ENCODE assay signal across 21 mouse cellular contexts in genomic region chr19:21792587-21793175, GRCm38 (mm10). TPM values are rescaled to one million over a fixed set of nuclear protein-coding genes. Genes with fewer than 3 reads are reported as not detected.
DNase-seq lines count a peak whose midpoint lies in the region; ATAC-seq and TF ChIP-seq lines count a peak whose summit lies in the region.
"Had no signal": no experiment of that assay in that cellular context is flagged by ENCODE, and none has a peak within 500 bp of the region (broad histone marks: within the 10 kb centered on the region; RNA-seq: fewer than 3 reads in every experiment).

No protein-coding gene starts in this region.

- intact Hi-C loops in gastrocnemius, postnatal 14 days (cut with DNase I; ENCODE audit: low total_unique reads) = no loop called here

- H3K27ac ChIP-seq in hindbrain, embryonic 10.5 days = peak overlapping the region; percentile 35; the same call in 1 of the 2 replicates
- H3K27ac ChIP-seq in hindbrain, postnatal 0 days = no peak overlapping the region
- H3K27ac ChIP-seq: embryonic facial prominence, embryonic 12.5 days; layer of hippocampus, adult 2 months; limb, embryonic 10.5 days had no signal

- no peak overlapping the region for H3K9ac ChIP-seq in hindbrain, postnatal 0 days (replicated peaks; ENCODE audit: low read length)
- H3K9ac ChIP-seq: embryonic facial prominence, embryonic 12.5 days; liver, postnatal 0 days had no signal

- peaks cover 46% of the 10 kb centered on the region for H3K4me1 ChIP-seq in hindbrain, embryonic 10.5 days (replicated peaks)
- 0 out of 2 replicates have a peak, but pooled peaks cover 10% of the 10 kb centered on the region for H3K4me1 ChIP-seq in hindbrain, postnatal 0 days (ENCODE audit: insufficient read depth, low read length)

- H3K36me3 ChIP-seq in hindbrain, embryonic 10.5 days = peaks cover 52% of the 10 kb centered on the region
- 0 out of 2 replicates have a peak, but pooled peaks cover 4% of the 10 kb centered on the region for H3K36me3 ChIP-seq in hindbrain, postnatal 0 days (ENCODE audit: insufficient read depth, low read length)

- ATAC-seq in hindbrain, postnatal 0 days = no peak
- ATAC-seq: liver, postnatal 0 days; midbrain, embryonic 13.5 days had no signal

- no peaks in the 10 kb centered on the region for H3K27me3 ChIP-seq in hindbrain, embryonic 10.5 days (ENCODE audit: insufficient read depth, poor library complexity, severe bottlenecking)
- no peaks in the 10 kb centered on the region for H3K27me3 ChIP-seq in hindbrain, postnatal 0 days (ENCODE audit: insufficient read depth, low read length)
- H3K27me3 ChIP-seq: embryonic facial prominence, embryonic 12.5 days; midbrain, embryonic 13.5 days had no signal

- WGBS in hindbrain, embryonic 10.5 days = 91% methylated on average over 26 of the region's 26 CpGs
- 91% methylated on average over 26 of the region's 26 CpGs for WGBS in hindbrain, postnatal 0 days

- H3K9me3 ChIP-seq in hindbrain, embryonic 10.5 days = no peaks in the 10 kb centered on the region
- no peaks in the 10 kb centered on the region for H3K9me3 ChIP-seq in hindbrain, postnatal 0 days (ENCODE audit: low read length)
- H3K9me3 ChIP-seq: embryonic facial prominence, embryonic 12.5 days; limb, embryonic 10.5 days; midbrain, embryonic 13.5 days had no signal

- H3K4me3 ChIP-seq in hindbrain, embryonic 10.5 days = no peak overlapping the region
- H3K4me3 ChIP-seq in hindbrain, postnatal 0 days (ENCODE audit: low read length) = no peak overlapping the region
- H3K4me3 ChIP-seq: embryonic facial prominence, embryonic 12.5 days; layer of hippocampus, adult 2 months; limb, embryonic 10.5 days; midbrain, embryonic 13.5 days; myocyte had no signal

- DNase-seq in hindbrain, embryonic 10.5 days (ENCODE audit: low spot score) = no peak
- no peak for DNase-seq in hindbrain, postnatal 0 days (ENCODE audit: low spot score)
- peak; percentile 71 for DNase-seq in kidney, adult 9 months
- DNase-seq in kidney, postnatal 14 days = no peak
- DNase-seq in ES-CJ7 (ENCODE audit: low read depth, low spot score) (peak; percentile 16), ZHBTc4 (ENCODE audit: low read depth, low spot score) (peak; percentile 55)
- DNase-seq in natural killer cell, adult 2 months (ENCODE audit: low spot score in 2 of 2) = no peak
- DNase-seq in gastrocnemius, postnatal 14 days = no peak
- DNase-seq: adrenal gland, postnatal 36 days; cerebellum, adult 8-10 months; heart, postnatal 10 days; liver, postnatal 0 days; lung, postnatal 10 days; right cerebral cortex, postnatal 4 days; thymus, adult 2 months had no signal

- no peak for TF ChIP-seq CTCF in hindbrain, postnatal 0 days (IDR thresholded peaks at IDR 0.05; ENCODE audit: low read depth)

- no peak overlapping the region for H3K4me2 ChIP-seq in hindbrain, postnatal 0 days (ENCODE audit: low read depth, low read length)
- H3K4me2 ChIP-seq: embryonic facial prominence, embryonic 12.5 days; heart, embryonic 11.5 days; midbrain, embryonic 13.5 days had no signal

RNA-seq across cellular contexts. Expression of gene Cemip2, which starts 14.5 kb away (rescaled TPM):
- polyA plus RNA-seq in hindbrain, embryonic 10.5 days (2016; fragmentation: Nextera tagmentation; extraction: Ambion mirVana) = 86.4 and 93.6 TPM in 2 replicates
- total RNA-seq in hindbrain, postnatal 0 days (2014; rRNA removed) = 25.1 and 26.2 TPM in 2 replicates
- 11.7 TPM in 2 replicates for polyA plus RNA-seq in hindbrain, postnatal 0 days (2015; fragmentation: Nextera tagmentation; extraction: Ambion mirVana)
- 1 to 10 TPM; 6.4 to 7.7 TPM for total RNA-seq in gastrocnemius, postnatal 14 days (2021)

Comparison
In these comparisons a context has a peak if more than half of its experiments do, and no peak if none do; other contexts are left out.
1. DNase-seq: peak in kidney, adult 9 months (single experiment), ES-CJ7 (single experiment) and ZHBTc4 (single experiment); none in hindbrain, embryonic 10.5 days (single experiment), hindbrain, postnatal 0 days (single experiment), kidney, postnatal 14 days (single experiment), natural killer cell, adult 2 months (0 of 2) and gastrocnemius, postnatal 14 days (single experiment).